ENCODE assay signal across 14 mouse cellular contexts in the genomic region with DNA sequence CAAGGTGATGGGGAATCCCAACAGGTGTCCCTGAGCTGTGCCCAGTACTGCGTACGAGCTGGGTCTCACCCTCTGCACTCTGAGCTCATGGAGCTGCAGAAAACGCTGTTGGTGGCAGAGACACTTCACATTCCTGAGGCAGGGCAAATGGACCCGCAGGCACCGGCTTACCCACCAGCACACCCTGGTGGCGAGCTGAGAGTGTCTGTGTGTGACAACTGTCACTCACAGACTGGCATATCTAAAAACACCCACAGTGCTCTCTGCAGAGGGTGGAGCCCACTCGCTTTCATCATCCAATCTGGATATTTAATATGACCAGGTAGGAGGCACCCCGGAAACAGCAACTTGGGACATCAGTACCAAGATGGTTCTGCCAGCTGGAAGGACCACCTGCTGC. TPM values are rescaled to one million over a fixed set of nuclear protein-coding genes. Genes with fewer than 3 reads are reported as not detected.
DNase-seq lines count a peak whose midpoint lies in the region; ATAC-seq and TF ChIP-seq lines count a peak whose summit lies in the region.
"Had no signal": no experiment of that assay in that cellular context is flagged by ENCODE, and none has a peak within 500 bp of the region (broad histone marks: within the 10 kb centered on the region; RNA-seq: fewer than 3 reads in every experiment).

No protein-coding gene starts in this region.

- H3K9ac ChIP-seq in intestine, postnatal 0 days (ENCODE audit: low read depth, low read length), result no peak overlapping the region
- no peak overlapping the region for H3K9ac ChIP-seq in intestine, embryonic 16.5 days (ENCODE audit: low read depth, low read length)
- no peak overlapping the region for H3K9ac ChIP-seq in lung, embryonic 14.5 days
- H3K9ac ChIP-seq: heart, embryonic 13.5 days; neural tube, embryonic 13.5 days had no signal

- ATAC-seq in intestine, postnatal 0 days, result no peak
- ATAC-seq in intestine, embryonic 16.5 days, result no peak
- ATAC-seq in lung, embryonic 14.5 days (ENCODE audit: insufficient read depth), result no peak
- ATAC-seq: Patski had no signal

- H3K4me2 ChIP-seq in intestine, postnatal 0 days (replicated peaks; ENCODE audit: low read depth), result no peak overlapping the region
- no peak overlapping the region for H3K4me2 ChIP-seq in intestine, embryonic 16.5 days (ENCODE audit: low read depth, low read length)
- no peak overlapping the region for H3K4me2 ChIP-seq in lung, embryonic 14.5 days
- H3K4me2 ChIP-seq: heart, embryonic 13.5 days; neural tube, embryonic 13.5 days had no signal

- 74% methylated on average over 8 of the region's 8 CpGs for WGBS in intestine, postnatal 0 days
- 87% methylated on average over 8 of the region's 8 CpGs for WGBS in intestine, embryonic 16.5 days
- 71% methylated on average over 8 of the region's 8 CpGs for WGBS in lung, embryonic 14.5 days

- no peaks in the 10 kb centered on the region for H3K27me3 ChIP-seq in intestine, postnatal 0 days (replicated peaks; ENCODE audit: control insufficient read depth, insufficient read depth, low read length)
- H3K27me3 ChIP-seq in intestine, embryonic 16.5 days (replicated peaks; ENCODE audit: control insufficient read depth, insufficient read depth, low read length), result no peaks in the 10 kb centered on the region
- no peaks in the 10 kb centered on the region for H3K27me3 ChIP-seq in lung, embryonic 14.5 days (ENCODE audit: insufficient read depth, low read length)
- H3K27me3 ChIP-seq: heart, embryonic 13.5 days; neural tube, embryonic 13.5 days; Patski had no signal

- no peak overlapping the region for H3K4me3 ChIP-seq in intestine, postnatal 0 days (ENCODE audit: low read depth, low read length)
- H3K4me3 ChIP-seq in intestine, embryonic 16.5 days (ENCODE audit: low read length), result no peak overlapping the region
- H3K4me3 ChIP-seq in lung, embryonic 14.5 days (ENCODE audit: low read depth, low read length), result no peak overlapping the region
- H3K4me3 ChIP-seq: heart, embryonic 13.5 days; megakaryocyte, embryonic 14.5 days; neural tube, embryonic 13.5 days had no signal

- no peaks in the 10 kb centered on the region for H3K9me3 ChIP-seq in intestine, postnatal 0 days (ENCODE audit: control insufficient read depth)
- 0 out of 2 replicates have a peak, but pooled peaks cover 4% of the 10 kb centered on the region for H3K9me3 ChIP-seq in intestine, embryonic 16.5 days (ENCODE audit: control insufficient read depth, low read length)
- H3K9me3 ChIP-seq in lung, embryonic 14.5 days (ENCODE audit: low read depth, low read length), result no peaks in the 10 kb centered on the region
- H3K9me3 ChIP-seq: heart, embryonic 13.5 days; neural tube, embryonic 13.5 days had no signal

- peak; percentile 66 for TF ChIP-seq CTCF in intestine, postnatal 0 days (IDR thresholded peaks at IDR 0.05; ENCODE audit: low read depth)
- TF ChIP-seq CTCF in lung, embryonic 14.5 days (IDR thresholded peaks at IDR 0.05; ENCODE audit: low read depth), result peak; percentile 64

- no peak overlapping the region for H3K27ac ChIP-seq in intestine, postnatal 0 days (ENCODE audit: low read depth, low read length)
- no peak overlapping the region for H3K27ac ChIP-seq in intestine, embryonic 16.5 days (ENCODE audit: low read length)
- no peak overlapping the region for H3K27ac ChIP-seq in lung, embryonic 14.5 days (ENCODE audit: low read depth)
- H3K27ac ChIP-seq: heart, embryonic 13.5 days; neural tube, embryonic 13.5 days had no signal

- H3K4me1 ChIP-seq in intestine, postnatal 0 days (replicated peaks; ENCODE audit: control insufficient read depth, insufficient read depth, low read length), result no peaks in the 10 kb centered on the region
- H3K4me1 ChIP-seq in intestine, embryonic 16.5 days (ENCODE audit: control insufficient read depth, insufficient read depth, low read length), result no peaks in the 10 kb centered on the region
- H3K4me1 ChIP-seq in lung, embryonic 14.5 days (ENCODE audit: insufficient read depth), result peaks cover 8% of the 10 kb centered on the region; the same call in 1 of the 2 replicates

- H3K36me3 ChIP-seq in intestine, postnatal 0 days (ENCODE audit: control insufficient read depth, insufficient read depth), result peaks cover 45% of the 10 kb centered on the region
- H3K36me3 ChIP-seq in intestine, embryonic 16.5 days (ENCODE audit: control insufficient read depth, insufficient read depth, low read length), result peaks cover 25% of the 10 kb centered on the region
- peaks cover 73% of the 10 kb centered on the region for H3K36me3 ChIP-seq in lung, embryonic 14.5 days (ENCODE audit: insufficient read depth)

- peak; percentile 39 for DNase-seq in lung, embryonic 14.5 days
- DNase-seq in lung, postnatal 25 days (ENCODE audit: low spot score), result no peak
- DNase-seq in NIH3T3 (ENCODE audit: low read depth), result peak; percentile 24
- DNase-seq in lung, postnatal 10 days, result peak; percentile 31
- no peak for DNase-seq in urinary bladder, postnatal 4 days (ENCODE audit: low spot score in 2 of 2)
- DNase-seq in adrenal gland, postnatal 4 days (ENCODE audit: low spot score in 2 of 2), result no peak
- DNase-seq: thymus, postnatal 14 days had no signal

RNA-seq across cellular contexts. Expression of a gene that starts 7.9 kb away (rescaled TPM):
- not detected in 2 replicates for polyA plus RNA-seq in intestine, postnatal 0 days (2015; fragmentation: Nextera tagmentation; extraction: Ambion mirVana)
- not detected in 2 replicates for polyA plus RNA-seq in intestine, embryonic 16.5 days (2015; fragmentation: Nextera tagmentation; extraction: Ambion mirVana)
- polyA plus RNA-seq in lung, embryonic 14.5 days (2014; fragmentation: Nextera tagmentation; extraction: Ambion mirVana), result not detected in 2 replicates
- 1 to 10 TPM; 1.1 to 1.5 TPM for total RNA-seq in adrenal gland, postnatal 4 days (2021)
- polyA plus RNA-seq: embryonic facial prominence, embryonic 11.5 days; Patski had no signal

RNA-seq across cellular contexts. Expression of a gene that starts 13.9 kb away (rescaled TPM):
- 14.7 and 14.9 TPM in 2 replicates for polyA plus RNA-seq in intestine, postnatal 0 days (2015; fragmentation: Nextera tagmentation; extraction: Ambion mirVana)
- 28.9 and 30.0 TPM in 2 replicates for polyA plus RNA-seq in intestine, embryonic 16.5 days (2015; fragmentation: Nextera tagmentation; extraction: Ambion mirVana)
- 40.0 and 46.6 TPM in 2 replicates for polyA plus RNA-seq in lung, embryonic 14.5 days (2014; fragmentation: Nextera tagmentation; extraction: Ambion mirVana)
- total RNA-seq in adrenal gland, postnatal 4 days (2021), result 10 to 100 TPM; 29.5 to 30.9 TPM

RNA-seq across cellular contexts. Expression of a gene that starts 27.8 kb away (rescaled TPM):
- 46.5 and 52.4 TPM in 2 replicates for polyA plus RNA-seq in intestine, postnatal 0 days (2015; fragmentation: Nextera tagmentation; extraction: Ambion mirVana)
- polyA plus RNA-seq in intestine, embryonic 16.5 days (2015; fragmentation: Nextera tagmentation; extraction: Ambion mirVana), result 61.6 and 66.0 TPM in 2 replicates
- 74.6 and 77.9 TPM in 2 replicates for polyA plus RNA-seq in lung, embryonic 14.5 days (2014; fragmentation: Nextera tagmentation; extraction: Ambion mirVana)
- total RNA-seq in adrenal gland, postnatal 4 days (2021), result 10 to 100 TPM; 64.3 to 72.7 TPM

RNA-seq across cellular contexts. Expression of a gene that starts 31.5 kb away (rescaled TPM):
- polyA plus RNA-seq in intestine, postnatal 0 days (2015; fragmentation: Nextera tagmentation; extraction: Ambion mirVana), result 0.81 and 0.86 TPM in 2 replicates
- polyA plus RNA-seq in intestine, embryonic 16.5 days (2015; fragmentation: Nextera tagmentation; extraction: Ambion mirVana), result 0.43 and 0.56 TPM in 2 replicates
- 2.1 and 2.3 TPM in 2 replicates for polyA plus RNA-seq in lung, embryonic 14.5 days (2014; fragmentation: Nextera tagmentation; extraction: Ambion mirVana)
- total RNA-seq in adrenal gland, postnatal 4 days (2021), result 10 to 100 TPM; 12.3 to 14.1 TPM

RNA-seq across cellular contexts. Expression of a gene that starts 55.8 kb away (rescaled TPM):
- polyA plus RNA-seq in intestine, postnatal 0 days (2015; fragmentation: Nextera tagmentation; extraction: Ambion mirVana), result 0.04 and 0.10 TPM in 2 replicates
- 0.09 and 0.28 TPM in 2 replicates for polyA plus RNA-seq in intestine, embryonic 16.5 days (2015; fragmentation: Nextera tagmentation; extraction: Ambion mirVana)
- polyA plus RNA-seq in lung, embryonic 14.5 days (2014; fragmentation: Nextera tagmentation; extraction: Ambion mirVana), result 0.17 and 0.27 TPM in 2 replicates
- total RNA-seq in adrenal gland, postnatal 4 days (2021), result 1 to 10 TPM; 1.2 TPM
- polyA plus RNA-seq: heart, embryonic 13.5 days had no signal

Comparison
In these comparisons a context has a peak if more than half of its experiments do, and no peak if none do; other contexts are left out.
1. DNase-seq: peak in lung, embryonic 14.5 days (single experiment), NIH3T3 (single experiment) and lung, postnatal 10 days (single experiment); none in lung, postnatal 25 days (single experiment), urinary bladder, postnatal 4 days (0 of 2) and adrenal gland, postnatal 4 days (0 of 2).